Mouse (Mus musculus) T-cell, adult 2 months (primary cell): ENCODE data around the gene Rftn1.
"Not testable (repeated sequence)": the region's sequence is repeated elsewhere in the genome, so short reads cannot be mapped to it uniquely, and the experiment has no call there.

Experiments used
- DNase-seq: peaks from one replicate; pipeline ENCODE4 v3.0.0; 2022; ENCODE audit warnings: low spot score

The Rftn1 gene

DNA sequence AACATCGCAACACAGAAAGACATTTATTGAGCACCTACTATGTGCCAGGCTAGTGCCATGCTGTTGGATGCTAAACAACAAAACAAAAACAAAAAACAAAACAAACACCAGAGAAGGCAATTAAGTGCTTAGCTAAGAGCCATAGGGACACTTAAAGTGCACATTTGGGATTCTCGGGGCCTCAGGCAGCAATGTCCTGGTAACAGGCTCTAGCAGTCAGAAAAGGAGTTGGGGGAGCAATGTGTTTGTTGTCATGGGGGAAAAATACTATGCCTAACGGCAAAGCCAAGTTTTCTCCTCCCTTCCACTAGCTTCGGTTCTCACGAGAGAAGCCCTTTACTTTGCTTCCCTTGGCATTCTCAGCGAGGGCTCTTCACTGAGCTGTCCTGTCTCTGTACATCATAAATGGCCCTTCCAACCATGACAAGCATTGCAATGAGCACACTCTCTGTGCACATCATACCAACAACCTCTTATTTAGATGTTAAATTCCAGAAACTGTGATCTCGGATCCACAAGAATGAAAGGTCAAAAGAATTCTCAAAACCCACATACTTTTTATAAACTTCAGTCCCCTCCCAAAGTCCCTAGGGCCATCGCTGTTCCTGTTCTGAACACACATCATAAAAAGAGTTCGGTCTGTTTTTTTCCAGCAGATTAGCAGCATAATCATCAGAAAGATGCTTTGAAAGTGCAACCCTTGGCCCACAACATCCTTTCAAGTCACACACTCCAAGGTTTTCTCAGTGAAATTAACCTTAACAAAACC lies 63.2 kb downstream of the Rftn1 start:
- DNase-seq = no peak

GRCm38 (mm10) chr17:50126545-50126944 lies 63.9 kb downstream of the Rftn1 start:
- no peak for DNase-seq

- DNase-seq = no peak
Measured at GRCm38 (mm10) chr17:50125900-50126299, 64.6 kb downstream of the Rftn1 start.

DNA sequence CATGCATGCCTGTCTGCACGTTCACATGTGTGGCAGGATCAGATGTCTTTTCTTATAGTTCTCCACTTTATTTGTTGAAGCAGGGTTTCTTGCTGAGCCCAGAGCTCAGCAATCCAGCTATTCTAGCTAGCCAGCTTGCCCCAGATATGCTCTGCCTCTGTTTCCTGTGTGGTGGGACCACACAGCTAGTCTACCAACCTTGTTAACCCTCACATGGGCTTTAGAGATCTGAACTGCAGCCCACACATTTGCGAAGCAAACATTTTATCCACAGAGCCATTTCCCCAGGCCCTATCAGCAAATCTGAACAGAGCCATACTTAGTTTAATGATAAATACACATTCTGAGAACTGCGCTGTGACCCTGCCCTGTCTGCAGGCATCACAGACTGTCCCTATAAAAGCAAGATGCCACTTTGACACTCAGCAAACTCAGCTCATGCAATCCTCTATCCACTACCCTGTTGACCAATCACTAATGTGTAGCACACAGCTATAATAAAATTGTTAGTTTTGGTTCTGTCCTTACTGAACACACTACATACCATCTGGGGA lies 65.2 kb downstream of the Rftn1 start:
- DNase-seq = peak; percentile 33

DNA sequence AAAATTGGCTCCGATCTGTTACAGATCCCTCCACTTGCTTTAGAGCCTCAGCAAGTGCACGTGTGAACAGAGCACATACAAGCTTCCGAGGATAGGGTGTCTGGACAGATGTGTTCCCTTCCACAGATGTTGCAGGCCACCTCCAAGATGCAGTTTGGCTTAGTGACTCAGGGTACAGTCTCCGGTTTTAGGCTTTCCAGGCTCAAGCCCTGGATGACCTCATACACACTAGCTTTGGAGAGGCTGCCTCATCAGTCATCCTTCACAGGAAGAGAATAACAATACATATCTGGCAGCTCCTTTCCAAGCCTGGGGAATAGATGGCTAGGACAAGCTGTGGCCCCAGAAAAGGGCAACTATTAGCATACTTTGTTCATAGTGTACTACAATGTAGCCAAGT lies 65.8 kb downstream of the Rftn1 start:
- DNase-seq = no peak

- DNase-seq = no peak
Measured at GRCm38 (mm10) chr17:50122555-50122954, 67.9 kb downstream of the Rftn1 start.

DNA sequence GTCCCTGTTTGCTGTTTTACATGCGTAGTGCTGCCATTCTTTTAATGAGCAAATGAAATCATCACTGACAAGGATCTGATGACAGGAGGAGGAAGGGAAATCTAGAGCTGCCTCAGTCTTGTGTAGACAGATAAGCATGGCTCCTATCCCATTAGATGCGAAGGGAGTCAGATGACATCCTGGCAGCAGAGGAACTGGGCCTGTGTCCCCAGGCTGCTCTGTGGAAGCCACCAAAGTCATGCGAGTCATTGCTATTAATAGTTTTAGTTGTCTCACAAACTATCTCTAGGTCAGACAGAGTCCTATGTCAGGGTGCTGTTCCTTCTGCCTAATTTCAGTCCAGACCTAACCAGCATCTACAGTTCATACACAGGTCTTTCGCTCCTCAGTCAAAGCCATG lies 70.4 kb downstream of the Rftn1 start:
- DNase-seq = no peak

DNA sequence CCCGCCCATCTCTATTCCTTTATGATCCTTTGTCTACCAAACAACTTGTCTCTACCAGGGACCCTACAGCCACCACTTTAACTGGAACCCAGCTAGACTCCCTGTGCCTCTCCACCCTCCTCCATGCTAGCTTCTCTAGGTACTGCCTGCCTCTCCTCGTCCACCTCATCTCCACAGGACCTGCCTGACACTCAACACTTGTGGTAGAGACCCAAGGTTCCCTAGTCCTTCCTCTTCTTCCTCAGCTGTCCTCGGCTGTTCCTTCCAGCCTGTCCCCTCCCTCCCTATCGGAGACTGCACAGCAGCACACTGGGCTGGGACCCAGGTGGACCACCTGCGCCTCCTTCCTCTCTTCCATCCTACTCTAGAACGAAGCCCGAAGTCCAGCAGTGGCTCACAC lies 73.0 kb downstream of the Rftn1 start:
- no peak for DNase-seq

DNA sequence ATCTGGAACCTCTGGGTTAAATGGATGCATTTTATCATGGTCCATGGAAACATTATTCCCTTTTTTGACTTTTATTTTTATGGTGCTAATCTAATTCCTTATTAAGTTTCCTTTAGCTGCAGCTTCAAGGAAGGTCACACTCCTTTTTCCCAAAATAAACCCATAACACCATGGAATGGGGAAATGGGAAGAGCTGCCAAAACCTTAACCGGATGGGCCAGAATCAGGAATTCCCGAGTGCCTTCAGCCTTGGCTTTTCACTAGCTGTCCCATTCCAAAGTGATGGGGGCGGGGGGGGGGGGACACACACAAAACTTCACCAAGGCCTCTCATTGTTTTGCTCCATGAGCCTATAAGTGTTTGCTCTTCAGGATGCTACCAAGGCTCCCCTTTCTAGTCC lies 73.5 kb downstream of the Rftn1 start:
- no peak for DNase-seq

GRCm38 (mm10) chr17:50116401-50116800 lies 74.1 kb downstream of the Rftn1 start:
- not testable (repeated sequence) for DNase-seq

- DNase-seq = not testable (repeated sequence)
Measured at GRCm38 (mm10) chr17:50115716-50116115, 74.8 kb downstream of the Rftn1 start.

GRCm38 (mm10) chr17:50114659-50115058 lies 75.8 kb downstream of the Rftn1 start:
- DNase-seq = no peak

- no peak for DNase-seq
Measured at GRCm38 (mm10) chr17:50110650-50111415, 79.6 kb downstream of the Rftn1 start.

DNA sequence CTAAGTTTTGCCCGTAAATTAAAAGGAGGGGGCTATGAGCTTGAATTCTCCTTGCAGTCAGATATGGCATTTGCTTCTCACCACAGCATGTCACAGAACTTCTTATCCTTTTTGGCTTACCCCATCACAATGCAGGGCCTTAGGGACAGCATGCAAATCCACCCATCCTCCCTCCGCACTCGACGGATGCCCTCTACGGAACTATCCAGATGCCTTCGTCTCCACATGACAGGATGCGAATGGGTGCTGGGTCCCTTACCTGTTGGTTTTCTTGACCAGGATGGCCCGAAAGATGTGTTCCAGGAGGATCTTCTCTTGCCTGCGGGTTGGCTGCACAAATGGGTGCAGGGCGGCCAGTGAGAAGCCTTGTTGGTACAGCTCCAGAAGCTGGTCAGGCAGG lies 83.7 kb downstream of the Rftn1 start:
- no peak for DNase-seq

GRCm38 (mm10) chr17:50104131-50104530 lies 86.3 kb downstream of the Rftn1 start:
- no peak for DNase-seq

GRCm38 (mm10) chr17:50101416-50101815 lies 89.1 kb downstream of the Rftn1 start:
- no peak for DNase-seq

DNA sequence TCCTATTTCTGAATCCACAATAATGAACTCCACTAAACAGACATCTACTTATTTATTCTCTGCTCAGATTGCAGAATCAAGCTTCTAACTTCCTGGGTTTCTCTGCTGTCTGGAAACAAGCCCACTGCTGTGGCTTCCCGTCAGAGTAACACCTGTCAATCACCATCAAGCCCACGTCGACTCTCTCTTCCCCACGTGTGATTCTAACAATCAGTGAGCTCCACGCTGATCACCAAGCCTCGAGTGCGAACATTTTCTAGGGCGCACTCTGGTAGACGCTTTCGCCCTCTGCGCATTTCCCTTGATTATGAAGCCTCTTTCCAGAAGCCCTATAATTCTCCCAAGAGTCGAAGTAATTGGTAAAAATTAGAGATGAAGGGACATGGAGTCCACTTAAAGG lies 90.4 kb downstream of the Rftn1 start:
- DNase-seq = no peak

DNA sequence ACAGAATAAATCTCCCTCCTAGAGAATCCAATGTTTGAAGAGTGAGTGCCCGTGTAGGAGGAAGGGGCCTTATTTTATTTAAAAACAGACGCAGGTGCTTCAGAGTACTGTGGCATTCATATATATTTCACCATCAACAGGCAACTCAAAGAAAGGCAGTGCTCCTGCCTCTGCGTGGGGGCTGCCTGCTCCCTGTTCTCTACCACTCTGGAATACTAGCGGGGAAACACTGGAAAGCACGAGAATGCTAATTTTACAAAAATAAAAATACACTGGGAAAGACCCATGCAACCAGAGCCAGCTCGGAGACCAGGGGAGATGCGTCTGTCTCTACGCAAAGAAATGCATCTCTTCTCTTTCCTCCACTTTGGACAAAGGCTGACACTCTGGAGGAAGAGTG lies 91.1 kb downstream of the Rftn1 start:
- DNase-seq = no peak

- no peak for DNase-seq
Measured at GRCm38 (mm10) chr17:50098297-50098696, 92.2 kb downstream of the Rftn1 start.

DNA sequence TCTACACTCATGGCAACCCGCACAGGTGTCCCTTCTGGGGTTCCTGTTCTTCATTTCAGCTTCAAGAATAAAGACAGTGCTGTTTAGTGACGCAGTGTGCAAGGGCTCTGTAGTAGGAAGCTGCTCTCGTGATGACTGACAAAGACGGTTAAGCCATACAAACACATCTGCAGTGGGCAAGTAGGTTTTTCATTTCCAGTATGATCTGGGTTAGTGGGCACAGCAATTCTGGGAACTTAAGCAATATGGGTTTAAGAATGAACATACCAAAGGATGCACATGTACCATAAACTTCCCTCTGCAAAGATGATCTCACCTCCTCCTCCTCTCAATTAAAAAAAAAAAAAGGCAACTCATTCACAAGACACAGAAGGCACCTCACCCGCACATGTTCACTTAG lies 92.6 kb downstream of the Rftn1 start:
- DNase-seq = no peak

DNA sequence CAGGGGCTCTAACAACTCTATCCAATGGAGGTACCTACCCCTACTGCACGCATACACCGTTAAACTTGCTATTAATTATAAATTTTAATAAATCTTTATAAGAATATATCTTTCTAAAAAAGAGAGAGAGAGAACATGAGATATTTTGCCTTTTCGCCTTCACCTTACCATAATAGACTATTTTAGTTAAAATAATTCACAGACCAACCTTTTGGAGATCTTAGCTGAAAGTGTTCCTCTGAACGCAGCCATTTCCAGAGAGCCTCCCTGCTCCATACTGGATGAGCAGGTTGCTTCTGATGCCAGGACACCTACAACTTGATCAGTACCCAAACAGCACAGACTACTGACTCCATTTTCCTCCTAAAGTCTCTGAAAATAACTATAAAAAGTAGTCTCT lies 94.2 kb downstream of the Rftn1 start:
- DNase-seq = no peak

GRCm38 (mm10) chr17:50094596-50094995 lies 95.9 kb downstream of the Rftn1 start:
- no peak for DNase-seq

- DNase-seq = peak; percentile 70
Measured at GRCm38 (mm10) chr17:50094077-50094476, 96.4 kb downstream of the Rftn1 start.
